Mouse (Mus musculus): ENCODE results near the gene Cbx8. TPM values are rescaled to one million over a fixed set of nuclear protein-coding genes. Genes with fewer than 3 reads are reported as not detected.

Gene Cbx8
- polyA plus RNA-seq, 1 experiment, result 6.4 TPM

GRCm38 (mm10) chr11:119087301-119088082 lies 46.7 kb upstream of the Cbx8 start:
- Histone ChIP-seq H3K4me3 (ENCODE audit: insufficient read depth, poor library complexity, severe bottlenecking) (no peak overlapping the region), H3K79me3 (ENCODE audit: low read depth) (peaks cover 9% of the 10 kb centered on the region), H3ac (ENCODE audit: control insufficient read depth, insufficient read length, low read depth) (no peak overlapping the region), H3K79me2 (ENCODE audit: control insufficient read depth, insufficient read depth) (peaks cover 27% of the 10 kb centered on the region), H3K36me3 (ENCODE audit: control insufficient read depth, insufficient read depth) (peaks cover 4% of the 10 kb centered on the region), H3K27me3 (ENCODE audit: control insufficient read depth, insufficient read depth, insufficient read length) (peaks cover 7% of the 10 kb centered on the region)
- TF ChIP-seq USF1 (IDR thresholded peaks at IDR 0.05; ENCODE audit: low read depth) (no peak), CTCF (IDR thresholded peaks at IDR 0.05; ENCODE audit: control insufficient read depth, insufficient read depth, insufficient read length) (no peak), CEBPB (IDR thresholded peaks at IDR 0.05; ENCODE audit: low read depth) (peak; percentile 95), MAX (IDR thresholded peaks at IDR 0.05) (no peak), MYOG (IDR thresholded peaks at IDR 0.05; ENCODE audit: control insufficient read depth, extremely low read depth, insufficient read length) (no peak)

GRCm38 (mm10) chr11:119086144-119086971 lies 45.6 kb upstream of the Cbx8 start, which contains the start of gene Cbx4:
Cbx4 (minus strand) TSS chr11:119086221.
- H3K36me3 ChIP-seq (ENCODE audit: control insufficient read depth, insufficient read depth), result peaks cover 14% of the 10 kb centered on the region
- H3K27me3 ChIP-seq (ENCODE audit: control insufficient read depth, insufficient read depth, insufficient read length), result peaks cover 7% of the 10 kb centered on the region
- peak within 1 kb of the TSS; percentile 83 for H3K4me3 ChIP-seq (ENCODE audit: insufficient read depth, poor library complexity, severe bottlenecking)
- peak within 1 kb of the TSS; percentile 97 for H3ac ChIP-seq (ENCODE audit: control insufficient read depth, insufficient read length, low read depth)
- H3K79me2 ChIP-seq (ENCODE audit: control insufficient read depth, insufficient read depth), result peaks cover 28% of the 10 kb centered on the region
- peaks cover 12% of the 10 kb centered on the region for H3K79me3 ChIP-seq (ENCODE audit: low read depth)
- no peak for TF ChIP-seq MYOG (IDR thresholded peaks at IDR 0.05; ENCODE audit: control insufficient read depth, extremely low read depth, insufficient read length)
- TF ChIP-seq USF1 (IDR thresholded peaks at IDR 0.05; ENCODE audit: low read depth), result no peak
- TF ChIP-seq MAX (IDR thresholded peaks at IDR 0.05), result no peak
- TF ChIP-seq MYOD1 (IDR thresholded peaks at IDR 0.05; ENCODE audit: control insufficient read depth, insufficient read length, low read depth), result no peak
- no peak for TF ChIP-seq FOSL1 (IDR thresholded peaks at IDR 0.05; ENCODE audit: insufficient read depth, low read length, poor library complexity, severe bottlenecking)
- no peak for TF ChIP-seq CTCF (IDR thresholded peaks at IDR 0.05; ENCODE audit: control insufficient read depth, insufficient read depth, insufficient read length)
- no peak for TF ChIP-seq CEBPB (IDR thresholded peaks at IDR 0.05; ENCODE audit: low read depth)

GRCm38 (mm10) chr11:119085279-119086062 lies 44.7 kb upstream of the Cbx8 start:
- Histone ChIP-seq H3ac (ENCODE audit: control insufficient read depth, insufficient read length, low read depth) (peak overlapping the region; percentile 97), H3K79me3 (ENCODE audit: low read depth) (peaks cover 12% of the 10 kb centered on the region), H3K36me3 (ENCODE audit: control insufficient read depth, insufficient read depth) (peaks cover 23% of the 10 kb centered on the region), H3K79me2 (ENCODE audit: control insufficient read depth, insufficient read depth) (peaks cover 28% of the 10 kb centered on the region), H3K27me3 (ENCODE audit: control insufficient read depth, insufficient read depth, insufficient read length) (peaks cover 7% of the 10 kb centered on the region), H3K4me3 (ENCODE audit: insufficient read depth, poor library complexity, severe bottlenecking) (peak overlapping the region; percentile 83)
- no peak for TF ChIP-seq MYOG (IDR thresholded peaks at IDR 0.05; ENCODE audit: control insufficient read depth, extremely low read depth, insufficient read length)
- no peak for TF ChIP-seq USF1 (IDR thresholded peaks at IDR 0.05; ENCODE audit: low read depth)
- TF ChIP-seq MYOD1 (IDR thresholded peaks at IDR 0.05; ENCODE audit: control insufficient read depth, insufficient read length, low read depth), result no peak
- TF ChIP-seq CEBPB (IDR thresholded peaks at IDR 0.05; ENCODE audit: low read depth), result no peak
- no peak for TF ChIP-seq FOSL1 (IDR thresholded peaks at IDR 0.05; ENCODE audit: insufficient read depth, low read length, poor library complexity, severe bottlenecking)
- TF ChIP-seq CTCF (IDR thresholded peaks at IDR 0.05; ENCODE audit: control insufficient read depth, insufficient read depth, insufficient read length), result no peak
- no peak for TF ChIP-seq MAX (IDR thresholded peaks at IDR 0.05)

GRCm38 (mm10) chr11:119084446-119085278 lies 43.9 kb upstream of the Cbx8 start:
- peaks cover under 1% of the 10 kb centered on the region for H3K27me3 ChIP-seq (ENCODE audit: control insufficient read depth, insufficient read depth, insufficient read length)
- peak overlapping the region; percentile 83 for H3K4me3 ChIP-seq (ENCODE audit: insufficient read depth, poor library complexity, severe bottlenecking)
- peaks cover 12% of the 10 kb centered on the region for H3K79me3 ChIP-seq (ENCODE audit: low read depth)
- H3ac ChIP-seq (ENCODE audit: control insufficient read depth, insufficient read length, low read depth), result peak overlapping the region; percentile 74
- TF ChIP-seq CTCF (IDR thresholded peaks at IDR 0.05; ENCODE audit: control insufficient read depth, insufficient read depth, insufficient read length), result no peak
- peaks cover 31% of the 10 kb centered on the region for H3K36me3 ChIP-seq (ENCODE audit: control insufficient read depth, insufficient read depth)
- peaks cover 28% of the 10 kb centered on the region for H3K79me2 ChIP-seq (ENCODE audit: control insufficient read depth, insufficient read depth)
